Mouse (Mus musculus) kidney, embryonic 15.5 days (tissue): ENCODE measurements around the gene Lmo4. TPM values are rescaled to one million over a fixed set of nuclear protein-coding genes. Genes with fewer than 3 reads are reported as not detected.

ENCODE experiments used
- ATAC-seq: fragments of 200-750 bp; cut with Nextera tagmentation; replicated peaks from 2 replicates; pipeline ENCODE4 v1.8.0; 2017; ENCODE audit warnings: moderate TSS enrichment; ENCODE audit not compliant: low FRiP score
- H3K27ac ChIP-seq: fragments of 300-500 bp; sonication (generic); 2 replicates; pipeline ENCODE4 v1.5.1; 2015; ENCODE audit warnings: mild to moderate bottlenecking, inconsistent platforms
- H3K27me3 ChIP-seq: fragments of 300-500 bp; sonication (generic); 2 replicates; pipeline ENCODE4 v1.6.1; 2015; ENCODE audit warnings: inconsistent platforms
- H3K36me3 ChIP-seq: fragments of 300-500 bp; sonication (generic); 2 replicates; pipeline ENCODE4 v1.6.1; 2015; ENCODE audit warnings: inconsistent platforms
- H3K4me1 ChIP-seq: fragments of 300-500 bp; sonication (generic); 2 replicates; pipeline ENCODE4 v1.6.1; 2015; ENCODE audit warnings: inconsistent platforms
- H3K4me2 ChIP-seq: fragments of 300-500 bp; sonication (generic); 2 replicates; pipeline ENCODE4 v1.6.1; 2015; ENCODE audit warnings: moderate library complexity, mild to moderate bottlenecking, inconsistent platforms
- H3K4me3 ChIP-seq: fragments of 300-500 bp; sonication (generic); replicated peaks from 2 replicates; pipeline ENCODE4 v1.5.1; 2015; ENCODE audit warnings: mild to moderate bottlenecking, inconsistent platforms
- H3K9ac ChIP-seq: fragments of 300-500 bp; sonication (generic); 2 replicates; pipeline ENCODE4 v1.6.1; 2015; ENCODE audit warnings: mild to moderate bottlenecking, inconsistent platforms
- H3K9me3 ChIP-seq: fragments of 300-500 bp; sonication (generic); replicated peaks from 2 replicates; pipeline ENCODE4 v1.6.1; 2016; ENCODE audit warnings: inconsistent platforms
- WGBS: fragments of 180-500 bp; shearing (Covaris S2); methylation state at CpG from one replicate; pipeline ENCODE4 v1.1.7; 2015; ENCODE audit warnings: mixed read lengths; 5-methylcytosine and 5-hydroxymethylcytosine counted together
- polyA plus RNA-seq: library from polyadenylated mRNA; unstranded; fragments of >200 nt; fragmentation: Nextera tagmentation; extraction: Ambion mirVana; gene quantifications from 2 replicates; pipeline ENCODE4 v1.2.1, GENCODE M21; 2015

Lmo4 gene
- 58.6 and 62.0 TPM in 2 replicates for polyA plus RNA-seq

DNA sequence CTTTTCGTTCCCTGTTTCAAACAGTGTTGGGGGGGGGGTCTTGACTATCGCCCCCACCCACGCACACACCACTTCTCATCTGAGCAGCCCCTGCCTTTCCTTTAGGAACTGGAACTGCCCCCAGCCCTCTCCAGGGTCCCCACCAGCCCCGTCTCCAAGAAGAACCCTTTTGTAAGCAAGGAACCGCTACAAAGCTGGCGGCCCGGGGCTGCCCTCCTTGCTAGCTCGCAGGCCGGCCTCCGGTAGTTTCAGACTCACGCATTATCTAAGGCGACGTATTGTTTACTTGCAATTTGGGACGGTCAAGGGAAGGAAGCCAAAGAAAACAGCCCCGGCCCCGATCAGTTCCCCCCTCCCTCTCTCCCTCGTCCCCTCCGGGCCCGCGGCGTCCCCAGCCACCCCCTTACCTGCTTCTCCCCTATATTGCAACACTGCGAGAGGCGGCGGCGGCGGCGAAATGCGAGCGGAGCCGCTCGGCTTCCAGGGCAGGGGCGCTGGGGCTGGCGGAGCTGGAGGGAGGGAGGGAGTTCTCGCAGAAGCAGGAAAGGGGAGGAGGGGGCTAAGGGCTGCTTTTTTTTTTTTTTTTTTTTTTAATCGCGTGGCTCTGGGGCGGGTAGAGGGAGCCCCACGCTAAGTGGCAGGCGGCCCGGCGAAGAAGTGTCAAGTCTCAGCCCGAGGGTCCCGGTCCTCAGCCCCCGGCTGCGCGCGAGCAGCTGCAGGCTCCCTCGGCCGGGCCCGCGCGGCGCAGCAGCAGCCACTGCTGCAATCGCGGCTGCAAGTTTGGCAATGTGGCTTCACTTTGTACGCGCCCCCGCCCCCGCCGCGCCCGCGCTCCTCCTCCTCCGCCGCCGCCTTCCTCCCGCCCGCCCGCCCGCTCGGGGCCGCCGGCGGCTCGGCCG, at the start of gene Lmo4:
Gene Lmo4, minus strand, starts transcription at position 808 of the 899 bp plus-strand sequence.
- peak within 1 kb of the TSS; percentile 99 for H3K27ac ChIP-seq
- under 1% methylated on average over 57 of the region's 76 CpGs for WGBS
- peak; percentile 76 for ATAC-seq
- peak within 1 kb of the TSS; percentile 81 for H3K4me3 ChIP-seq
- H3K4me1 ChIP-seq = peaks cover 33% of the 10 kb centered on the region
- peaks cover 17% of the 10 kb centered on the region for H3K36me3 ChIP-seq
- H3K27me3 ChIP-seq = no peaks in the 10 kb centered on the region
- peak within 1 kb of the TSS; percentile 83 for H3K9ac ChIP-seq
- H3K4me2 ChIP-seq = peak within 1 kb of the TSS; percentile 82
- no peaks in the 10 kb centered on the region for H3K9me3 ChIP-seq

DNA sequence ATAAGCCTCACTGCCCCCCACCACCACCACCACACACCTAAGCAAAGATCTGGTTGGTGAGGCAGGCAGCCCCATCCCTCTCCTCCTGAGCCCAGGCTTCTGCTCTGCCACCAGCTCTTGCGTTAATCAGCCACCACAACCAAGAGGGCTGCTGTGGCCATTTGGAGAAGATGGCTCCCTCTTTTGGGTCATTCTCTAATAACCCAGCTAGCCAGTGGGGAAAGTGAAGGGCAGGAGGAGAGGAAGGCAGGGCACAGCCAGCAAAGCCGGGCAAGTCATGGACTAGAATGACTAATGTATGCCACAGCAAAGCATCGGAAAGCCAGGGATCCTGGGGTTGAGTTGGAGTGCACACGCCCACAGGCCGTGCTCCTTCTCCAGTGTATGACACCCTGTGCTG, 49.3 kb upstream of the Lmo4 start:
- Histone ChIP-seq H3K4me3 (no peak overlapping the region), H3K4me2 (no peak overlapping the region), H3K27me3 (no peaks in the 10 kb centered on the region), H3K9me3 (no peaks in the 10 kb centered on the region), H3K36me3 (no peaks in the 10 kb centered on the region), H3K4me1 (no peaks in the 10 kb centered on the region), H3K27ac (no peak overlapping the region), H3K9ac (no peak overlapping the region)
- 88% methylated on average over 5 of the region's 5 CpGs for WGBS
- ATAC-seq = 0 out of 2 replicates have a peak, but pooled peaks have one; percentile 15

DNA sequence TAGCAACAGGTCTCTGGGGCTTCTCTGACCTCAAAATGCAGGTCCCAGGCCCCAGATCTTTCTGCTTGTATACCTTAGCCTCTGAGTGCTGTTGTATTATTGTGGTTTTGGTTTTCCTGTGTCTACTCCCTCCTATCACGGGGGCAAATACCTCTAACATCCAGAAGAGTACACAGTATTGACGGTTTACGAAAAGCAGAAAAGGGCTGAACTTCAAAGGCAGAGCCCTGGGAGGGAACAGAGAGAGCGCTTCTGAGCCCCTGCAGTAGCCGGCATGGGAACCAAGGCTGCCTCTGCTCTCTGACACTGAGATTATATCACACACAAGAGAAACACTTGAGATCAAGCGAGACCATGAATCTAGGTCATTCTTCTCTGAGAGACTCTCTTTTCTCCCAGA, 48.0 kb upstream of the Lmo4 start:
- Histone ChIP-seq H3K36me3 (no peaks in the 10 kb centered on the region), H3K9ac (no peak overlapping the region), H3K27me3 (no peaks in the 10 kb centered on the region), H3K4me1 (no peaks in the 10 kb centered on the region), H3K27ac (no peak overlapping the region), H3K4me2 (no peak overlapping the region), H3K9me3 (no peaks in the 10 kb centered on the region), H3K4me3 (no peak overlapping the region)
- WGBS = 75% methylated on average over 6 of the region's 6 CpGs
- no peak for ATAC-seq

DNA sequence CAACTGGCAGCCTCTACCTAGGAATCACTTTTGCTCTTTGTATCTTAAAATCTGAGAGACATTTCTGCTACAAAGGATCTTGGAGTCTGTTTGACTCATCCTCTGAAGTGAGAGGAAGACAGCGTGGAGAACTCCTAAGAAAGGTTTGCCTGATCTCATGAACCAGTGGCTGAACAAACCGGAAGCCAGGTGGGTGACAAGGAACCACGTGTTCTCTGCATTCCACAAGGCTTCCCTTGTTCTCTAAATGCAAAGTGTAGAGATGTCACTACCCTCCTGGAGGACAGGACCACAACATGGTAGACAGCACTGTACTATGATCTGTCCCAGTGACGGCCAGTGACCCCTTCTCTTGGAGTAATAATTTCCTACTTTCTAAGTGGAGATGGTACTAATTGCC, 47.1 kb upstream of the Lmo4 start:
- Histone ChIP-seq H3K36me3 (no peaks in the 10 kb centered on the region), H3K27ac (no peak overlapping the region), H3K4me3 (no peak overlapping the region), H3K4me2 (no peak overlapping the region), H3K27me3 (no peaks in the 10 kb centered on the region), H3K4me1 (no peaks in the 10 kb centered on the region), H3K9ac (no peak overlapping the region), H3K9me3 (no peaks in the 10 kb centered on the region)
- no peak for ATAC-seq
- WGBS = 77% methylated on average over 4 of the region's 4 CpGs

DNA sequence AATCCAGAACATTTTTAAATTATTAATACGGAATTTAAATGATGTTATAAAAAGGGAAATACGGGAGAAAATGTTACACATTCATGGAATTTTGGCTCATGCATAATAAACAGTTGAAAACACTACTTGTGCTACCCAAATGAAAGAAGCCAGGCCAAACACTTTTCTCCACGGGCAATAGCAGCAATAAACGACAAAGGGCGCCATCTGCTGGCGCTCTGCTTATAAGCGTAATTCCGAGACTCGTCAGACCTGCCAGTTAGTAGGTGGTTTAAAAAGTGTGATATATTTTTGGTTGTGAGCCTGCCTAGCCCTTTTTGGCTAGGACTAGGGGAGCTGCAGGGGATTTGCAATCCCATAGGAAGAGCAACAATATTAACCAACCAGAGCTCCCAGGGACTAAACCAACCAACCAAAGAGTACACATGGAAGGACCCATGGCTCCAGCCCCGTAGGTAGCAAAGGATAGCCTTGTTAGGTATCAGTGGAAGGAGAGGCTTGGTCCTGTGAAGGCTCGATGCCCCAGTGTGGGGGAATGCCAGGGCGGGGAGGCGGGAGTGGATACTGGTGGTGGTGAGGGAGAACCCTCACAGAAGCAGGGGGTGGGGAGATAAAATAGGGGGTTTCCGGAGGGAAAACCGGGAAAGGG, 37.1 kb upstream of the Lmo4 start:
- WGBS = 28% methylated on average over 15 of the region's 15 CpGs
- ATAC-seq = no peak
- H3K4me2 ChIP-seq = no peak overlapping the region

DNA sequence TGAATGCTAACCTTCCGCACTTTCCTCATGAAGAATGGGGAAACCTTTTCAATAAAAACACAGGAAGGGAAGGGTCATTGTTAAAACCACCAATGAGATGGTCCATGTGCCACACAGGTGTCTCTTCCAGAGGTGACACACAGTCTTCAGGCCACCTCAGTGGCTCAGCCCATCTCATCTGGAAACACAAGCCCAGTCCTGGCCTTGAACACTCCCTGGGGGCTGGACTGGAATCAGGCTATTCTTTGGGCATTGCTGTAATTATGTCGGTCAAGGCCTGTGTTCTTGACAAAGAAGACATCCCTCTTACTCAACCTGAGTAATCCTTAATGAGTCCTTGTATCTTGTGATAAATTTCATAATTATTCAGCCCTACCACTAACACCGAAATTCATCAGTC, 36.1 kb upstream of the Lmo4 start:
- Histone ChIP-seq H3K4me1 (no peaks in the 10 kb centered on the region), H3K27me3 (peaks cover 4% of the 10 kb centered on the region; the same call in 1 of the 2 replicates), H3K9ac (no peak overlapping the region), H3K4me3 (no peak overlapping the region), H3K36me3 (no peaks in the 10 kb centered on the region), H3K9me3 (no peaks in the 10 kb centered on the region), H3K27ac (no peak overlapping the region), H3K4me2 (no peak overlapping the region)
- 89% methylated on average over 3 of the region's 3 CpGs for WGBS
- no peak for ATAC-seq

More for the DNA sequence above, 37.1 kb upstream of the Lmo4 start:
- Histone ChIP-seq H3K9ac (no peak overlapping the region), H3K27ac (no peak overlapping the region), H3K27me3 (peaks cover 4% of the 10 kb centered on the region; the same call in 1 of the 2 replicates), H3K4me3 (no peak overlapping the region), H3K36me3 (no peaks in the 10 kb centered on the region), H3K9me3 (no peaks in the 10 kb centered on the region), H3K4me1 (no peaks in the 10 kb centered on the region)

DNA sequence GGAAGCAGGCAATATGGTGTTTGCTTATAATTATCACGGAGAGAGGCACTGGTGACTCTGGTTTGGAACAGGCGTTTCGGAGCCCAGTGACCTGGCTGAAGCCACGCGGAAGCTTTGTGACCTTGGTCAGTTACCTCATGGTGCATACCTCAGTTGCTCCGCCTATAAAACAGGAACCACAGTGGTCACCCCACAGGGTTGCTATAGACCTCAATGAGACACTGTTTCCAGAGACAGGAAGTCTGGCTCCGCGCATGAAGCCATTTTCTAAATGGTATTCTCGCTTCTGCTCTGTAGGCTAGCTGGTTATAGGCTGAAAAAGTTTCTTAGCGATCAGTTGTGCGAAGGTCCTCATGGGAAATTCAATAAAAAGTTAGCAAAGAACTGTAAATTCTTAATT, 33.5 kb upstream of the Lmo4 start:
- no peaks in the 10 kb centered on the region for H3K36me3 ChIP-seq
- H3K27me3 ChIP-seq = peaks cover 4% of the 10 kb centered on the region; the same call in 1 of the 2 replicates
- ATAC-seq = no peak
- WGBS = 93% methylated on average over 11 of the region's 11 CpGs
- H3K9ac ChIP-seq = no peak overlapping the region
- no peak overlapping the region for H3K4me3 ChIP-seq
- H3K4me2 ChIP-seq = no peak overlapping the region
- no peak overlapping the region for H3K27ac ChIP-seq
- no peaks in the 10 kb centered on the region for H3K4me1 ChIP-seq
- H3K9me3 ChIP-seq = no peaks in the 10 kb centered on the region

DNA sequence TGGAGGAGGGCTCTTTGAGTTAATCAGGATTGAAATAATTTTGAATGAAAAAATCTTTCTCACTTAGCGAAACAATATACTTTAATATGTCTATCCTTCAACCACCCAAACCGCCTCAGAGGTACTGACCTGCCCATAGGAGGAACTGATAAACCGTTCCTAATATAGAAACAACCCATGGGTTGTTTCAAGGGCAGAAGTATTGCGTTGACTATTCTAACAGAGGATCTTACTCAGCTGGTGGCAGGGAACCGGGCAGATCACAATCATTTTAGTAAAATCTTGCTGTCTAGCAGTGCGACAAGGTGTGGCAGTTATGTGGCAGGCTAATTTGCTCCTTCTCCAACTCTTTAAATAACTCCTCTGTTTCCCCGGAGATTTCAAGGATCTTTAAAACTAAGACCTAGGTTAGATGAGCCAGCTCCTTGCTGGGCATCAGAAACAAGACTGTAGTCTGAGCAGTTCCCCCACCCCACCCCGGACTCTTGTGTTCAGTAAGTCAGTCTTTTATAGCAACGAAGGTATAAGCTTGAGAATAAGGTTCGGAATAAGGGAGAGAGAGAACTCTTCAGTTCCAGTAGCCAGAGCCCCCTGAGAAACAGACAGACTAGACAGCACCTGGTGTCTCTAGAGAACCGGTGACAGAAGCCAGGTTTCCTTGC, 27.5 kb upstream of the Lmo4 start:
- no peak for ATAC-seq
- H3K27me3 ChIP-seq = no peaks in the 10 kb centered on the region
- H3K9me3 ChIP-seq = no peaks in the 10 kb centered on the region
- H3K36me3 ChIP-seq = no peaks in the 10 kb centered on the region
- H3K4me1 ChIP-seq = no peaks in the 10 kb centered on the region
- 87% methylated on average over 11 of the region's 11 CpGs for WGBS
- H3K4me2 ChIP-seq = no peak overlapping the region
- H3K4me3 ChIP-seq = no peak overlapping the region
- no peak overlapping the region for H3K27ac ChIP-seq
- no peak overlapping the region for H3K9ac ChIP-seq

DNA sequence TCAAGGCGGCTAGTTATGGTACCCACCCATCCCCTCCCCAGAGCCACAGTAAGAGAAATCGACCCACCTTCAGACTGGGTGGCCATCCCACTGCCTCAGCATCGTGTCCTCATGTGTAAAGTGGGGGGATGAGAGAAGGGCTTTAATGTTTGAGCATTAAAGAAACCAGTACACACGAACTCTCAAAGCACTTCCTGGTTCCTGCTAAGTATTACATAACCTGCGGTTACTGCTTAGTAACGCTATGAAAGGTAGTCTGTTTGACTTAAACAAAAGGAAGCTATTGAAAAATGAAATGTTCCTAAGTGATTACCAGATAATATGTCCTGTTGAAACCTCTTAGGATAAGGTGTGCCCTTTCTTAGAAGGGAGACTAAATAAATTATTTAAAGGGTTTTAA, 26.9 kb upstream of the Lmo4 start:
- no peaks in the 10 kb centered on the region for H3K27me3 ChIP-seq

DNA sequence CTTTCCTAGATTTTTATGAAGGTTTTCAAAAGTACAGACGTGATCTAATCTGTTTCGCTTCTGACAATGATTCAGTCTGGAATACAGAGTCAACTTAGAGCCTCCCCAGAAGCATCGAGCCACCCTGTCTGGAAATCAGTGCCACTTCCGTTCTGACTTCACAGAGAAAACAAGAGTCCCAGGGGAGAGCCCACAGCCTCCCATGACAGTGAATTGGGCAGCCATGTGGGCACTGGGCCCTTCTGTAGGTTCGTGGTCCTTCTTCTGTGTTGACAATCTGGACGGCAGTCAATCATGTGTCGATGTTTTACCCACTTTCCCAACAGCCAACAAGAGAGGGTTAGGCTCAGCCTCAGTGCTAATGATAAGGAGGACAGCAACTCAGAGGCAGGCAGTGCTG, 26.4 kb upstream of the Lmo4 start:
- no peak for ATAC-seq
- 86% methylated on average over 7 of the region's 7 CpGs for WGBS
- H3K27ac ChIP-seq = no peak overlapping the region

More for the DNA sequence above, 26.9 kb upstream of the Lmo4 start:
- H3K27ac ChIP-seq = no peak overlapping the region
- no peak overlapping the region for H3K4me2 ChIP-seq
- no peaks in the 10 kb centered on the region for H3K9me3 ChIP-seq
- H3K36me3 ChIP-seq = no peaks in the 10 kb centered on the region
- no peak overlapping the region for H3K4me3 ChIP-seq
- no peak for ATAC-seq
- H3K4me1 ChIP-seq = no peaks in the 10 kb centered on the region
- WGBS = 82% methylated on average over 6 of the region's 6 CpGs
- H3K9ac ChIP-seq = no peak overlapping the region

DNA sequence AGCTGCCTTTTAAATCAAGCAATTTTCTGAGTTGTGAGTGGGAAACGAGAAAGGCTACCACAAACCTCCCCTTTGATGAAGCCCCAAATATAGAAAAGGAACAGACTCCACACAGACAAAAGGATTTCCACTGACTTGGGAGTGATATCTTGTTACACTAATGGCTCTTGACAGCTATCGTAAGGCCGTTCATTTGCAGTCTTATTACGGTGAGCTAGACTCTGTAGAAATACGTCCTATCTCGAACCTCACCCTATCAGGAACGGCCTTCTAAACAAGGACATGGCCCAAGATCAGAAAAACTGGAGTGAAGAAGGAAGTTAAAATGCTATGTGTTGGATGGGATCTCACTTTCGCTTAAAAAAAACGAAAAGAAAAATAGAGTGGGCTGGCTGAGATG, 25.0 kb upstream of the Lmo4 start:
- Histone ChIP-seq H3K36me3 (no peaks in the 10 kb centered on the region), H3K4me3 (no peak overlapping the region), H3K27ac (no peak overlapping the region), H3K9me3 (no peaks in the 10 kb centered on the region), H3K27me3 (no peaks in the 10 kb centered on the region), H3K4me2 (no peak overlapping the region), H3K4me1 (0 out of 2 replicates have a peak, but pooled peaks cover 3% of the 10 kb centered on the region), H3K9ac (no peak overlapping the region)
- WGBS = 60% methylated on average over 9 of the region's 9 CpGs
- no peak for ATAC-seq

More for the DNA sequence above, 26.4 kb upstream of the Lmo4 start:
- Histone ChIP-seq H3K27me3 (no peaks in the 10 kb centered on the region), H3K9ac (no peak overlapping the region), H3K9me3 (no peaks in the 10 kb centered on the region), H3K4me2 (no peak overlapping the region), H3K36me3 (no peaks in the 10 kb centered on the region), H3K4me3 (no peak overlapping the region), H3K4me1 (no peaks in the 10 kb centered on the region)

DNA sequence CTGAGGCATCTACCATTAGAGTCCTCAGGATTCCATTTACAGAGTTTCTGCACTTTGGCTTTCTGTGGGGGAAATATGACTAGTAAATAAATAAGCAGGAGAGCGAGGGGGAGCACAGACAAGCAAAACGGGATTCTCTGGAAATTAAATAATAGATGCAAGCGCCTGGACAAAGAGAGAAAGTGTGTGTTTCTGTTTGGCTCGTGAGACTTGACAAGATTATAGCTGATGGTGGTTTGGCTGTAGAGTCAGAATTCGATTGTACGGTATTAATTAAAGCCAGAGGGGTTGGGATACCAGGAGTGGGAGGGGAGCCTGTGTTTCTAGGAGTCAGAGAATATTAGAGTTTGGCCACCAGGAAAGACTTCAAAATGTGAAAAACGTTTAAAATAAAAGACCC, 24.3 kb upstream of the Lmo4 start:
- Histone ChIP-seq H3K4me1 (0 out of 2 replicates have a peak, but pooled peaks cover 8% of the 10 kb centered on the region), H3K27me3 (no peaks in the 10 kb centered on the region), H3K27ac (no peak overlapping the region), H3K36me3 (no peaks in the 10 kb centered on the region), H3K9ac (no peak overlapping the region), H3K9me3 (no peaks in the 10 kb centered on the region), H3K4me3 (no peak overlapping the region), H3K4me2 (no peak overlapping the region)
- 68% methylated on average over 7 of the region's 7 CpGs for WGBS
- no peak for ATAC-seq
